Mouse (Mus musculus) MN1 (cell line): ENCODE data around the gene Pigu.

Experiments
- DNase-seq: peaks from one replicate; pipeline ENCODE4 v3.0.0-alpha.2; 2016; ENCODE audit warnings: low spot score

Pigu gene

DNA sequence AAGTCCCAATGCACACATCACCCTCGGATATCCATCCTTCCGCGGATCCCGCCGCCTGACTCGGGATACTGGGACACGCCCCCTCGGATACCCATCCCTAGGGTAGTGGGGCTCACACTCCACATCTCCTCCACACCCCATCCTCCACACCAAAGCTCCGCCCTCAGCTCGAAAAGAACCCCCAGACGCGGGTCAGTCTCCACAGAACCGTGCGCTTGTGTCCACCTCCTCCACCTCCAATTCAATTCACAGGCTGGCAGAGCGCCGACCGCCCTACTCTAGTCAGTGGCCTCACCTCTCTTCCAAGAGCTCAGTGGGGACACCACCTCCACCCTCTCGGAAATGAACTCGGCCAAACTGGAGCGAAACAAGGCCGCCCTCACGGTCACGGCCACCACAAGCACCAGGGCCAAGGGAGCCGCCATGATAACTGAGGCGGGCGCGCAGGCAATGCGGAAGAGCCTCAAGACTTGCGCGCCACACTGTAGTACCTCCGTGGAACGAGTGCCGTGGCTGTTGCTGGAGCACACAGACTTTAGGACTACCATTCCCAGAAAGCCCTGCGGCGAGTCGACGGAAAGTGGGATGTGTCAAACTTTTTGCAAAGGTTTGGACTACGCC lies at the start of gene Pigu:
Gene Pigu (minus strand): TSS at position 460 of the 621 bp plus-strand sequence.
- peak; percentile 96 for DNase-seq

DNA sequence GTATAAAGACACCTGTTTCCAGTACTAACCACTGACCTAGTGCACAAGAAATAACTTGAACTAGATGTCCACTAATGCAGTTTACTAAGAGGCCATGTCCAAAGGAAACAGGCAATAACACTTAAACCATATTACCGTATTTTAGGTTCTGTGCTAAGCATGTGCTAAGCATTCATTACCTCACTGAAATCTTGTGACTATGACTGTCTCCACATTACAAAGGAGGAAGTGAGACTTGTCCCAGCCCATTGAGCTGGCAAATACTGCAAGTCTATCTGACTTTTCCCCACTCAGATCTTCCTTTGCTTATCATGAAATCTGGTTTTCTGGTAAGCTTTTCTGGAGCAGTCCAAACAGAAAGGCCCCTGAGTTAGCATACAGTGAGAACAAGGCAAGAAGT lies 47.4 kb upstream of the Pigu start:
- no peak for DNase-seq

DNA sequence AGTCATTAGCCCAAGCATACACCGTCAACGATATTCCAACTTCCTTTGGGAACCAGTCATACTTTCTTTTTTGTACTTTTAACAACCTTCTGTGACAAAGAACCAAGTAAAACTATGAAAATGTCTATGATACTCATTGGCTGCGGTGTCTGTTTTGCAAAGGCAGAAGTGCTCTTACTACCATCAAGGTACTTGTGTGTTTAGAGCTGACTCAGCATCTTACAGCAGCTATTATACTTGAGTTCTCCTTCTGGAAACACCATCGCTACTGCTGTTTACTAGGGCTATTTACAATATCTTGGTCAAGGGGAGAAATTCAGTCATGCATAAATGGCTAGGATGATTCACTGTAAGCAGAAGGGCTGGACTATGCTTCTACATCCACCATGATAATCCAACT lies 44.7 kb upstream of the Pigu start:
- no peak for DNase-seq

DNA sequence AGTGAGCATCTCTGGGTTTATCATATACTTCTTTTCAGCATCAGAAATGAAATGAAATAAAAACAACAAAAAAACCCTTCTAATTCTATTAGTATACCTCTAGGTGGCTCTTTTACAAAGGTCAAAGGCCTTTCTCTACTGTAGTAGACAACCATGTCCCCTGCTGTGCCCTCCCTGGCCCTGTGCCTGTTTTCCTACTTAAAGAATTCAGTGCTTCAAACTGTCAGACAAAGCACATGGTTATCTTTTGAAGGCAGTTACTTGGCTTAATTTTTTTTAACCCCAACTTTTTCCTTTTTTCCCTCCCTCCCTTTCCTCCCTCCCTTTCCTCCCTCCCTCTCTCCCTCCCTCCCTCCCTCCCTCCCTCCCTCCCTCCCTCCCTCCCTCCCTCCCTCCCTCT lies 43.0 kb upstream of the Pigu start:
- DNase-seq = no peak

DNA sequence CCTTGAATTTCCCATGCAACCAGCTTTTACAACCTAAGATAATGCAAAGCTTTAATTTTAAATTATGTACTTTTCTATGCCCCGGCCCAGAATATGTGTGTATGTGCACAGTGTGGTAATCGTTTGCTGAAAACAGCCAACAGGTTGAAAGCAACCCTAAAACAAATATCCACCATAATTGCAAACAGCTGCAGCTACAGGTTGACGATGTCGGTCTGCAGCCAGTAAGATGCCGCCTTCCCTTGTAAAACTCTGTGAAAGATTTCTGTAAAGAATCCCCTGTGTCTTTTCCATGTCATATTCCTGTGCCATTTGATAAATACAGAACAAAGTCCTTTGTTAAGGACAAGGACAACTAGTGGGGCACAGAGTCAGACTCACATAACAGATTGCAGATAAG lies 37.4 kb upstream of the Pigu start:
- DNase-seq = no peak

DNA sequence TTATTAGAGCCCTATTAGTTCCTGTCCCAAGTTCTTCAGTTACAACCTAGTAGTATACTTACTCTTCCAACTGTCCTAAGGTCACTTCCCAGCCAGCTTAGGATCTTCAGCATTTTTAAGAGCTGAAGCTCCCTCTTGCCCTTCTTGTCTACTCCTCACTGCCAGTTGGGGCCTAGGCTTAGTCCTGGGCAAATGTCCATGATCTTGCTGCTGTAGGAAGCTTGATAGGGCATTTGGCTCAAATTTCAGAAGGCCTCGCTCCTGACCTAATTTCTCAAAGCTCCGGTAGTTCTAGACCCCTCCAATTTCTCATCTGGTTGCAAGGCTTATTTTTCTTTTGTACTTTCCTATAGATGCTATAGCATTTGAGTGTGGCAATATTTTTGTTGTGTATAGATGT lies 31.3 kb upstream of the Pigu start:
- DNase-seq = no peak

DNA sequence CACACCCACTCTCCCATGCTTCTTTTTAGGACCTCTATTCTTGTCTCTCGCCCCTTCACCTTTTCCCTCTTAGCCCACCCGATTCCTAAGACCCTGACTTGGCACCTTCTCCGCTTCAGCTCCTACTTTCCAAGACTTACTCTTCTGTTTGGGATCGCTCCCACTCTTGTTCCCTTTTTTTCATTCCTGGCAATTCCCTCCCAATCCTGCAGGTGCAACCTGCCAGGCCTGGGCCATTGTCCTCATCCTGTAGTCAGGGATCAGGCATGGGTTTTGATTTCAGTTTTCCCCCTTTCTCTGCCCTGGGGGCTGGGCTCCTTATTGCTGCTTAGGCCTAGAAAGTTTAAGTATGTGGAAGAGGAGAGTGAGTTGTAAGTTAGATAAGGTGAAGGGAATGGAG lies 29.8 kb upstream of the Pigu start:
- DNase-seq = no peak

DNA sequence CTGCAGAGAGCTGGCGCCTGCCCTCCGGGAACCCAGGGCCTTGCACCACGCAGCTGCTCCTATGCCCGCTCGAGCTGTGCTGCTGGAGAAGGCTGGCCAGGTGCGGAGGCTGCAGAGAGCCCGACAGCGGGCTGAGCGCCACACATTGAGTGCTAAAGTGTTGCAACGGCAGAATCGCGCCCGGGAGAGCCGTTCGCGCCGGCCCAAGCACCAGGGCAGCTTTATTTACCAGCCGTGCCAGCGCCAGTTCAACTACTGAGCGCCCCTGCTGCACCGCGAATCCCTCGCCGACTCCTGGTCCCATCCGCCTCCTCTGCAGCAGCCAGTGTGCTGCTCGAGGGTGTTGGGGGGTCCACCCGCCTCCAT lies 29.3 kb upstream of the Pigu start:
- DNase-seq = no peak

DNA sequence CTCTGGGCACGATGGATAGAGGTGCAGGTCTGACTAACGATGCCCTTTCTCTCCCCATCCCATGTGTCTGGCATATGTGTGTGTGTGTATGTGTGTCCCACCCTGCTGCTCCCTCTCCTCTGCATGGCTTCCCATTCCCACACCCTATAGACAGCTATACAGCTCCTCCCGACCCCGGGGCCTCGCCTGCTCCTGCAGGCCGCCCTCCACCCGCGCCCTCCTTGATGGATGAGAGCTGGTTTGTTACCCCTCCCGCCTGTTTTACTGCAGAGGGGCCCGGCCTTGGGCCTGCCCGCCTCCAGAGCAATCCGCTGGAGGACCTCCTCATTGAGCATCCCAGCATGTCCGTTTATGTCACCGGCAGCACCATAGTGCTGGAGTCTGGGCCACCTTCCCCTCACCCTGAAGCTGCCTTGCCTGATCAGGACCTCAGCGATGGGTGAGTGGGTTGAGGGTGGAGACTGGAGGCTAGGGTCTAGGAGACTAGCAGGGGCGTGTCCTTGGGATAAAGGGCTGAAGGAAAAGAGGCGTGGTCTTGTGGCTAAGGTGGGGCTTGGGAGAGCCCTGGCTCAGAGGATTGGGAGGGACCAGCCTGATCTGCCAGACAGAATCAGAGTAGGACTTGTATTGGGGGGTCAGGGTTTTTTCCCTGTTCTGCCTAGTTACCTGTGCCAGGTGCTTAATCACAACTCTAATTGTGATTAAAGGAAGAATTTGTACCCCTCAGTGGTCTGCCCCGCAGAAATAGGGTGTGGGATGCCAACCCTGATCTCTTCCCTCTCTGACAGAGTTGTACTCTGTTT lies 28.7 kb upstream of the Pigu start:
- no peak for DNase-seq

DNA sequence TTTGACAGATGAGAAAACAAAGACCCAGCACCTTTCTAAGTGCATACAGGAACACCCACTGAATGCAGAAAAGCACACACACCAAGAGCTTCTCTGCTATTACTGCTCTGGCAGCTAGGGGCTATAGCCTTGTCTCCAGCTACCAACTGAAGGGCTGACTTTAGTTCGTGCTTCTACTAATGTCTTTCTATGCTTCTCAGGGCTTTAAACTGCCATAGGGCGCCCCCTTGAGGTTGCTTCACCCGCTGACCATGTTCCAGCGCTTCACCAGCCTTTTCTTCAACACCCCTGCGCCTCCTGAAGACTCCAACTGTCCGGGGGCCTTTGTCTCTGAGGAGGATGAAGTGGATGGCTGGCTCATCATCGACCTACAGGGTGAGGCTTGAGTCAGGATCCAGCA lies 27.9 kb upstream of the Pigu start:
- DNase-seq = peak; percentile 77

DNA sequence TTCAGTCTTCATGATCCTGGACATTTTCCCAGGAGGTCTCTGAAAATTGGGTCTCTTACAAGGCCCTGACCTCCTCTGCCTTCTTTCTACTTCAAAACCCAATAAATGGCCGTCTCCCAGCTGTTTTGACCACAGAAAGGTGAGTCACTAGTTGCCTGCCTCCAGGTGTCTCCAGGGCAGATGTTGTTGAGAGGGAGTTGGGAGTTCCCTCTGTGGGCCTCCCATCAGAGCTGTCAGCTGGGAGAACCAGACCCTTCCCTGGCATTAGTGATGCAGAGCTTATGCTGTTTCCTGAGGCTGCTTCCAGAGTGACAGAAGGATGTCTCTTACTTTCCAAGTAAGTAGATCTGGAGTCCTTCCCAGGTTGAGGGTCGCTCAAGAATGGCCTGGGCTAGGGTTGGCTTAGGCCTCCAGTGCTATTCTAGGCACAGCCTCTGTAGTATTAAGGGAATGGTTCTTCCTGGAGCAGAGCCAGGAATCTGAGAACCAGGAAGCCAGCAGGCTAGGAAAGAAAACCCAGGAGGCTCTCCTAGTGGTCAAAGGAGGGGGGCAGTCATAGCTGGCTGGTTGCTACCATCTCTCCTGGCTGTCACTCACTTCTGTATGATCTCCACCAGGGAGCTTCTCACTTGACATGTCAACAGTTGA lies 25.7 kb upstream of the Pigu start:
- peak; percentile 71 for DNase-seq

DNA sequence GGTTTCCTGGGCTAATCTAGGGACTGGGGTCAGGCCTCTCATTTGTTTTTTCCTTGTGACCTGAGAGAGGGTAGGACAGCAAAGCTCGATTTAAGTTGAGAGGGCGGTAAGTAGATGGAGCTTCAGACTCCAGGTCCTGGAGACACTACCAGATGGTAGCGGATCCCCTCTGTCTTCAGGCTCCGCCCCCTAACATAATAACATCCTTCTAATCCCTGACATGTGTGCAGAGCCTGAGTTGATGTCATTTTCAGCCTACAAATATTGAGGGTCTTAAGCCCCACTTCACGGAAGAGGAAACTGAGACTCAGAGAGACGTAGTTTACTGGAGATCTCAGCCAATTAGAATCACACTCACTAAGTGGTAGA lies 25.1 kb upstream of the Pigu start:
- no peak for DNase-seq

DNA sequence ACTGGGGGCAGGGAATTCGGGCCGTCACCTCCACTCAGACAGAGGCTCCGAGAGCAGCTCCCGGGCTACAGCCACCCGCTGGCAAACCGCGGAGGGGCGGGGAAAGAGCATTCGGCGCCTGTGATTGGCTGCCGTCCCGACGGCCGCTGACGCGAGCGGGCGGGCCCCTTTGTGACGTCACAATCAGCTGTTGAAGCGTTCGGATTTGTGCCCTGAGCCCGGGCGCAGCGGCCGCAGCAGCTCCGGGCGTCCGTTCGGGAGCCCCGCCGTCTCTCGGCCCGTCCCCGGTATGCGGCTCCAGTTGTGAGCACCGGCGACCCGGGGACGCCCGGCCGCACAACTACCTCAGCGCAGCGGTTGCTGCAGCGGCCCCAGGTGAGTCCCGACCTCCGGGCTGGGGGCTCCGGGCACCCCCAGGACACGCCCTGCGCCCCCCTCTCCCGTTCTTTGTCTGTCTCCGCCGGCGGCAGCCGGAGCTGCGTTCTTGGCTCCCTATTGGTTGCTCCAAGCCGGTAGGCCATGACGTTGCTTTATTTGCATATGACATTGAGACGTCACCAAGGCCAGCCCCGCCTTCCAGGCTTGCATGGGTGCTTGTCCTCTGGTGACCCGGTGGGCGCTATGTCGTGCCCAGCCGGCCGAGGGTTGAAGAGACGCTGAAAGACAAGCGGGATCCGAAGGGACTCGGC lies 24.6 kb upstream of the Pigu start:
- peak; percentile 96 for DNase-seq

DNA sequence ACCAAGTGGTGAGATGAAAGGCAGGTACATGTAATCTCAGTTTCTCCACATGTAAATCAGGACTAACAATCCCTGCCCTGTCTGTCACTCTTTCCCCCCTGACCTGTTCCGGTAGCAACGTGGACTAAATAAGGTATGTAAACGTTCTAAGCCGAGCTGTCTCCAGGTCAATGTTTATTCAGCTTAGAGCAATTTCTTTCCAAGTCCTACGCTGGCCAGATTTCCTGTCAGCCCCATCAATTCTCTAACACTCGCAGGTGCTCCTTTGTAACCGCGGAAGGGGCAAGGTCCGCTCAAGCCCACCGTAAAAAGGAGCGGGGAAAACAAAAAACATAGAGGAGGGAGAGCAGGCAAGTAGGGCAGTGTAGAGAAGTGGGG lies 23.8 kb upstream of the Pigu start:
- DNase-seq = peak; percentile 17

DNA sequence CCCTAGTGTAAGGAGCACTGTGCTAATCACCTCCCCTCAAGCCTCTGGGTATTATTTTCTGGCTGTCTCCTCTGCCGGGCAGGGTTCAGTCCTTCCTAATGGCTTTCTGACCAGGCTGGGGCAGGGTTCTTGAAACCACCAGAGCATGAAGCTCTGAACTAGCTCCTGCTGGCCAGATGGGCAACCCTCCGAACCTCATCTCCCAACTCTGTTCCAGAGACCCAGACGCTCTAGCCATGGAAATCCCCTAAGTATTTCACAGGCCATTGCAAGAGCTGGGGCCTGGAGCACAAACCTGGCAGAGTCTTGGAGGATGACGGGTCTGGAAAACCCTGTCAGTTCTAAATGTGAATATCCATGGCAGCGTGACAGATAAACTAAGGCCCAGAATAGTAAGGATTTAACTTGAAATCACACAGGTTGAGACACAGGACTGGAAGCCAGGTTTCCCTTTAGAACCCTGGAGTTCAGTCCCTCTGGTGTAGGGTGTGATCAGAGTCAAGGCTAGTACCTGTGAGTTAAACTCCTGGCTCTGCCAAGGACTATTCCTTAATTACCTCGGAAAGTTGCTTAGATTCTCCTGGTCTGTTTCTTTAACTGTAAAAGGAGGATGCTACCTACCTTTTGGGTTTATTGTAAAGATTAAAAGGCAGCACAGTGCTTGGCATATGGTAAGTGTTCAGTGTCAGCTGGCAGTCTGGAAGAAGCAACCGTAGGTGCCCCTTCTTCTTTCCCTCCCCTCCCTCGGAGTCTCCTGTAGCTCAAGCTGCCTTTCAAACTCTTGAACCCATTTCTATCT lies 23.2 kb upstream of the Pigu start, which contains the start of gene Trp53inp2:
Gene Trp53inp2 (plus strand): TSS at position 799 of the 799 bp plus-strand sequence.
- DNase-seq = peak; percentile 81

DNA sequence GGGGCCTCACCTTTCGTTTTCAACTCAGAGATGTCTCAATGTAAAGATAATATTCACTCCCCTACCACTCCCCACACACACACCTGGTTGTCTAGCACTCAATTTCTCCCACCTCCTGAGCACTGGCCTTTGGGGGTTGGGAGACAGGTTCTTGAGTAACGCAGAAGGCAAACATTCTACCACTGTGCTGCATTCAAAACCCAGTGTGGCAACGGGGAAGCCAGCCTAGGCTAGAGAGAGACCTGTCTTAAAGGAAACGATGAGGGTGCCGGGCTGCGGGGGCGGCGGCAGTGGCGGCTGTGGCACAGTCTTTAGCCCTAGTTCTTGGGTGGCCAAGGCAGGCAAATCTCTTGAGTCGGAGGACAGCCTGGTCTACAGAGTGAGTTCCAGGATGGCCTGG lies 19.0 kb upstream of the Pigu start:
- DNase-seq = no peak

DNA sequence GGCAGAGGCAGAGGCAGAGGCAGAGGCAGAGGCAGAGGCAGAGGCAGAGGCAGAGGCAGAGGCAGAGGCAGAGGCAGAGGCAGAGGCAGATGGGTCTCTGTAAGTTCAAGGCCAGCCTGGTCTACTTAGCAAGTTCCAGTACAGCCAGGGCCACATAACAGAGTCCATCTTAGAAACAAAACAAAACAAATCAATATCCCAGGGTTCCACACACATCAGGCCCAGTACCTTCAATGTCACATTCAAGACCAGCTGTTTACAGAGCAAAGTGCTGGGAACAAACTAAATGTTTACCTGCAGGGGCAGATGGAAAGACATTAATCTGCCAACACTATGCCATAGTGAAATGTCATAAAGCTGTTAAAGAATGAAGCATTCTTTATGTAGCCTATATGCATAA lies 17.3 kb upstream of the Pigu start:
- no peak for DNase-seq

DNA sequence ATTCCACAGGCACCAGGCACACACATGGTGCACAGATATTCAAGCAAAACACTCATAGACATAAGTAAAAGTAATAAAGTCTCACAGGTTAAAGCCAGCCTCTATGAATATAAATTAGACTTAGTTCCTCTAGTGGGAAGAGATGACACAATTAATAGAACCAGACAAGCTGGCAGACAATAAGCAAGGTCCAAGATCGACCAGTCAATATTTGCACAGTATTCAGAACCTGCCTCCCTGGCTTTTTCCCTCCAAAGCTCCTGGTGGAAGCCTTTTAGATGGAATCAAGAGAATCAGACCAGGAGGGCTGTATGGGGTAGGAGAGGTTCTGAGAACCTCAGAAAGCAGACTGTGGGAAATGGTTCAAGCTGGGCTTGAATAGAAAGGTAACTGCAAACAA lies 16.7 kb upstream of the Pigu start:
- no peak for DNase-seq

DNA sequence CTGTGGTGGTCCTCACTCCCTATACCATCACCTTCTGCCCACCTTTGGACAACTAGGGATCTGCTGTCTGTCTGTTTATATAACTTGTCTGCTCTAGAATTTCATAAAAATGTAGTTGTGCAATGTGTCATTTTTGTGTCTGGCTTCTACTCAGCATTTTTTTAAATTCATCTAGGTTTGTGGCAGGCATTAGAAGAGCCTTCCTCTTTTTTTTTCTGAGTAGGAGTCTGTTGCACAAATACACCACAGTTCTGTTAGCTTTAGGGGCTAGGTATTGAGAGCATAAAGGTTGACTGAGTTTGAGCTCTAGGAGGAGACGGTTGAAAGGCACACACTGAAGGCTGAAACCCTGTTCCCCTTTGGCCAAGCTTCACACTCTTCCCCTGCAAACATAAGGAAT lies 16.1 kb upstream of the Pigu start:
- no peak for DNase-seq

DNA sequence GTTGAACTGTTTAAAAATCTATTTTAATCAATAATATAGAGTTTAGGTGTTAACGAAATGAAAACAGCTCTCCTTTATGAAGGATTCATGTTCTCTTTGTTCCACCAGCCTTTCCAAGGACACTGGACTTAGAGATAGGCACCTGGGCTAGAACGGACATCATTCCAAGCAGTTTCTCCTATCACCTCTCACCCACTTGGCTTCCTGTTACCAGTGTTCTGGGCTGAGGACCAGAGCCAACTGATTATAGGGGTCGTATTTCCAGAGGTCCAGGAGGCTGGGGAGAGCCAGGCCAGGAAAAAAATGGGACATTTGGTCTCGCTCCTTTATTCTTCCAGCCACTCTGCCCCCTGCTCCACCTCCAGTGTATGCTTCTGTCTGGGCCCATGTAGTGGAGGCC lies 15.2 kb upstream of the Pigu start:
- DNase-seq = no peak

DNA sequence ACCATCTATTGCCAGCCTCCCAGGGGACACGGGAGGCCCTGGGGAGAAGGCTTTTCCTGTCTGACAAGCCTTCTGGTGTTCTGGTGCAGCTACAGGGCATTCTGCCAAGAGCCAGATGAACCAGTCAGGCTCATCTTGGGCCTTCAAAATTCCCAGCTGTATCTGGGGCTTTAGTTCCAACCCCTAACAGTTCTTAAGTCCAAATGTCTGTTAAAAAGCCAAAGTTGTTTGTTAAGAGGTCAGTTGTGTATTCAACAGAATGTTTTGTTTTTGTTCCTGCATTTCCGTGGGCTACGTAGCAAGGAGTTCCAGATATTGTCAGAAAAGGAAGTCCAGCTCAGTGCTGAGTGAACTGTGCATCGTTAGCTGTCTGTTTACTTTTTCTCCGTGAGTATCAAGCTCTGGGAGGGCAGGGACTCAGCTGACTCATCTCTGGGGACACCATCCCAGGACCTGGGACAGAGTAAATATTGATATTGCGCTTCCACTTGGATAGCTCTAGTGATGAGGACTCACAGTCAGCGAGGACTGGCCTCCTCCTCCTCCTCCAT lies 12.2 kb upstream of the Pigu start:
- peak; percentile 96 for DNase-seq
